Mouse (Mus musculus): ENCODE data around the gene Lrrc43.

The Lrrc43 gene

DNA sequence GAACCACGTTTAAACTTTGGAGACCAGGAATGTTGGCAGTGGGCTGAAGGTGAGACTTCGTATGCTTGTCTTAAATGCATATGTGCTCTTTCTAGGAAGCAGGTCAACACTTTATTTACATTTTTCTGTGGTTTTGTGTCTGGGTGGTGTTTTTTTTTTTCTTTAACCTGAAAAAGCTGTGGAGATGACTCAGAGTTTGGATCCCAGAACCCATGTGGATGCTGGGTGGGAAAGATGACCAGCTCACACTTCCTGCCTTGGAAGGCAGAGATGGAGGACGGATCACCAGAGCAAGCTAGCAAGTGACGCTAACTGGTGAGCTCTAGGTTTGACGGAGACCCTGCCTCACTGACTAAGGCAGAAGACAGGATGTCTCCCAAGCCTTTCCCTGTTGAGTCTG, 25.8 kb downstream of the Lrrc43 start:
- no peak for DNase-seq (ENCODE audit: extremely low spot score, low read depth, low spot score)

DNA sequence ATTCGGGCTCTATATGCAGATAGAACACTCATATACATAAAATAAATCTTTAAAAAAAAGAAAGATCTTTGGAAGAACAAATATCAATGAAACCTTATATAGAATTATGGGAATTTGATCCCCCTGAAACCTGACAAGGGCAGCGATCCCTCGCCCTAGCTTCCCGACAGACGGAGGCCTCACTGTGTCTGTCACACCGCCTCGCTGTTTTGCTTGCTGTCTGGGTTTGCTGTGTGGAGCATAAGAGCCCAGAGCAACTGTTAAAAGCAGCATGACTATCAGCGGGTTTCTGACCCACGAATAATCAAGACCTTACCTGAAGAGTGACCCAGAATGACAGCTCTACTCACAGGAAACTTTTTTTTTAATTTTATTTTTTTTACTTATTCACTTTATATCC, 31.6 kb downstream of the Lrrc43 start:
- no peak for DNase-seq (ENCODE audit: extremely low spot score, low read depth, low spot score)

DNA sequence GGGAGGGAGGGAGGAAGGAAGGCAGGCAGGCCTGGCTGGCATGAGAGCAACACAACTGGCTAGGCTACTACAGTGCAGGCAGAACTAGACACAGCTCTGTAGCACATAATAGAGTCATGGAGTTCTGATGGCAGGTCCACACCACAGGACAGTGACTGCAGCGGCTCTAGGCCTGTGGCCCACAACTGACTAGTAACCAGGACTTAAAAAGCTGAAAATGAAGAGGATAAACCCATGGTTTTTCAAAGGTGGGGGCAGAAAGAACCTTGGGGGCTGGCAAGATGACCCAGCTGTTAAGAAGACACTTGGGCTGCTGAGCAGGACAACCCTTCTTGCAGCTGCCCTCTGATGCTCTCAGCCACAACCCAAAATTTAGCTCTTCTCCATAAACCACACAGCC, 32.5 kb downstream of the Lrrc43 start:
- DNase-seq (ENCODE audit: extremely low spot score, low read depth, low spot score) = no peak

DNA sequence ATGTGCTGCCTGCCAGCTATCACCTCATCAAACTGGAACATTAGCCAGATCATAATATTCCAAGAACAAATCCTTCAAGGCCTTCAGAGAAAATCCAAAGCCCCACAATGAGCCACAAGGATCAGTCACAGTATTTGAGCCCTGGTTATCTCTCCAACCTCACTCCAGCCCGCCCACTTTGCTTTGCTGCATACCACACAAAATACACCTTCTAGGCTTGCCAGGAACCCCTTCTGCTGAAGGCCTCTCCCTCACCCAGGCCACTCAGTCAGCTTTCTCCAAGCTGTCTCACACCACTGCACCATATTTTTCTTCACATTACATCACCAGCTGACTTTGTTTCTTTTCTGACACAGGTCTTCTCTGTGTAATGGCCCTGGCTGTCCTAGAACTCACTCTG, 33.1 kb downstream of the Lrrc43 start:
- DNase-seq (ENCODE audit: extremely low spot score, low read depth, low spot score) = no peak

DNA sequence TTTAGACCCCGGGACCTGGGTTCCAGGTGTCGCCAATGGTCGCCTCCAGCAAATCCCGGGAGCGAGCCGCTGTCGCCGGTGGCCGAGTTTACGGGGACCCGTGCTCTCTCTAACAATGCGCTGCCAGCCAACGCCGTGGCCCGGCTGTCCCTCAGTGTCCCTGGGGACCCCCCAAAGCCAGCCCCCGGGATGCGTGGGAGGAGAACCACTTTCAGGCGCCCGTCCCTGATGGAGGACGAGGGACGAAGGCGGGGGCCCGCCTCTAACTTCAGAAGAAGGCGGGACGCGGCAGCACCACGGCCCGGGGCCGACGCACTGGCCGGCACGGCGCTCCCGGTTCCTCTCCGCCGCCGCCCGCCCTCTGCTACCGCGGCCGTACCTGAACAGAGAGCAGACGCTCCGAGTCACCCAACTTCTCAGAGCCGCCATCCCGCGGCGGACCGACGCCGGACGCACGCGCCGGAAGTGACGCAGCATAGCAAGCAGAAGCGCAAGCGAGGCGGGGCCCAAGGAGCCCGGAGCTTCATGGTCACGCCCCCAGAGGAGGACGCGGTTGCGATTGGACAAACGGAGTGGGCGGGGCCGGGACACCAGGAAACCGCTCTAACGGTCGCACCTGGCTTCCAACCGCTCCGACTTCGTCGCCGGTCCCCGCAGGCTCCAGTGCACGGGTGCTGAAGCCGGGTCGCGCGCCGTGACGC, 34.7 kb downstream of the Lrrc43 start, which contains the start of gene Diablo:
Gene Diablo, minus strand, starts transcription at position 485 of the 701 bp plus-strand sequence.
- DNase-seq (ENCODE audit: extremely low spot score, low read depth, low spot score) = peak; percentile 88

DNA sequence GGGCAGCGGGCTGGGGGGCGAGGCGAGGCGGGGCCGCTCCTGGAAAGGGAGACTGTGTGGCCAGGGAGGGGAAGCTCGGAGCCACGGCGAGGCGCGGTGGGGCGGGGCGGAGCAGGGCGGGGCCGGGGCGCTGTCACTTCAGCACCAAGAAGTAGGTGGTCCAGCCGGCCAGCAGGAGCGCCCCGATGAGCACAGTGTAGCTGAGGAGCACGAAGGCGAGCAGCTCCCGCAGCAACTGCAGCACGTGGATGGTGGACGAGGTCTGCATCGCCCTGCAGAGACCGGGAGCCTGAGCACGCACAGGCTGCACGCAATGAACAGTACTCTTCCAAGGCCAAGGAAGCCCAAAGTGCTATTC, 35.3 kb downstream of the Lrrc43 start:
- DNase-seq (ENCODE audit: extremely low spot score, low read depth, low spot score) = no peak

DNA sequence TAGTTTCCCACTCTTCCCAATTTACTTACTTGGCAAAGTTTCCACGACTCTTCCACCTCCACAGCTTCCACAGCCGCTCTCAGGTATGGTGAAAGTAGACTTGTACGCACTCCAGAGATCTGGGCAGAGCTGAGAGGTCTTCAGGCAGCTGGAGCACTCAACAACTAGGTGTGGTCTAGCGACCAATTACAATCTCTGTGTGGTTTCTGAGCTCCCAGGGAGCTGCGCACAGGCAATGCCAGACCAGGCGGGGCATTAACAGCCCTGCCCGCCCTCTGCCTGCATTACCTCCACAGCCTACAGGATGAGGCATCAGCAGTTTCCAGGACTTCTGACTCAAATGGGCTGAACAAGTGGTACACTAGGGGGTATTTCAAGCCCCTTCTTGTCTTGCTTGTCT, 36.2 kb downstream of the Lrrc43 start, which contains the start of gene Gm49027:
Gene Gm49027, minus strand, starts transcription at position 208 of the 400 bp plus-strand sequence.
- DNase-seq (ENCODE audit: extremely low spot score, low read depth, low spot score) = no peak

DNA sequence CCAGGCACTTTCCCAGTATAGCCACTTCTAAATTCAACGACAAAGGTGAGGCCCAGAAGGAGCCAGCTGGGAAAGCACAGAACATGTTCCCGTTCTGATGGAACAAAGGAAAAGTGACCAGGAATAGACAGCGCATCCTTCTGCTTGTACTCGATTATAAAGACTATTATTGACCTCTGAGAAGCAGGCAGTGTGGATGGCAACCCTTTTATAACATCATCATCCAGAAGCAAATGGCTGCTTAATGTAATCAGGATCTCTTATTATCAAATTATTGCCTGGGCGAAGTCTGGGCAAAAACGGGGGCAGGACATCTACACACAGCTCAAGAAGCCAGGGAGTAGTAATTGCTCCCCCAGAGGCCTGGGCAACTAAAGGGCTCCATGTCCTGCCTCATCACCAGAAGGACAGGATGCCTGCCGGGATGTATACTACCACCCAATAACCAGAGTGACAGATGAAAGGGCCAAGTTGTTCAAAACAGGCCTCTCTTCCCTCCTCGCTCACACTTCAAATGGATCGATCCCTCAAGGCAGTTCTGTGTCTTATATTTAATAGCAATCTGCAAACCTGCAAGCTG, 36.9 kb downstream of the Lrrc43 start:
- no peak for DNase-seq (ENCODE audit: extremely low spot score, low read depth, low spot score)

DNA sequence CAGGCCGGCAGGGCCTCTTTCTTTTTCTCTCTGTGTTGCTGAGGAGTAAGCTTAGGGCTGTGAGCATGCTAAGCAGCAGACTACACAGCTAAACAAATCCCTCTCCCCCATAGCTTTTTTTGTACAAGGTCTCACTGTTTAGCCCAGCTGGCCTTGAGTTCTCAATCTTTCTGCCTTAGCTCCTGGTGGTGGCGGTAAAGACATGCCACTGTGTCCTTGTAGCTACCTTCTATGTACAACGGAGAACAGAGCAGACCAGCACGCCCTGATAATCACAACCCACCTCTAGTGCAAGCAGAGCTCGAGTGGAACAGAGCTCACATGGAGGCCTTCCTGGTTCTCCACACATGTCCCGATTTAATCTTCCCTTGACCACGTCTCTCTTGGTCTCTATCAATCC, 39.5 kb downstream of the Lrrc43 start:
- DNase-seq (ENCODE audit: extremely low spot score, low read depth, low spot score) = no peak

DNA sequence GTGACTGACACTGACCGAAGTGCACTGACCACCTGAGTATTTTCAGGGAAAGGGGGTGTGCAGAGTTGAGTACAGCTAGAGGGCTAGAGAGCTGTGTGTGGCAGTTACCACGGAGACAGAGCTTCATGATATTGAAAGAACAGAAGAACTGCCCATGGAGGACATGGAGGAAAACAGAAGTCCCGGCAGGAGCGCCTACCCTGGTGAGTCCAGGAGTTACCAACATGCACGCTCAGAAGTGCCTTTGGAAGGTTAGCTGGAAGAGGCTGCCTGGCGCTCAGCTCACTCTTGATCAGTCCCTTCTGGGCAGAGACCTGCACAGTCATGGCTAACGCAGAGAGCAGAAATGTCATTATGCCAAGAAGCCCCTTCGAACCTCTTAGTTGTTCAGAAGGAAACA, 41.0 kb downstream of the Lrrc43 start:
- no peak for DNase-seq (ENCODE audit: extremely low spot score, low read depth, low spot score)

DNA sequence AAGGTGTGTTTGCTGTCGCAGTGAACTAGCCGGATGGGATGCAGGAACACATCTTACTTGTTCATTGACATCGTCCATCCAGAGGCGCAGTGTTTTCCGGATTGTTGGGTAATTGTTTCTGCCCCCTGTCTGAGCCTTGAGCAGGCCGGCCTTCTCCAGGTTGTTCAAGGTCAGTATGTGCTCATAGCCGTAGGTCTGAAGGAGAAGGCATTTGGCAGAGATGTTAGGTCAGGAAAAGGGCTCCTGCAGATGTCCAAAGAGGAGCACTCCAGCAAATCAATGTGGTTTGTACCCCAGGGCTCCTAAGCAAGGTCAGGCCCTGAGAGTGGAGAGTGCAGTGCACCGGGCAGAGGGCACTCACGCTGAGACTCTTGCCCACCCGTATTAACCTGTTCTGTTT, 44.7 kb downstream of the Lrrc43 start:
- no peak for DNase-seq (ENCODE audit: extremely low spot score, low read depth, low spot score)

DNA sequence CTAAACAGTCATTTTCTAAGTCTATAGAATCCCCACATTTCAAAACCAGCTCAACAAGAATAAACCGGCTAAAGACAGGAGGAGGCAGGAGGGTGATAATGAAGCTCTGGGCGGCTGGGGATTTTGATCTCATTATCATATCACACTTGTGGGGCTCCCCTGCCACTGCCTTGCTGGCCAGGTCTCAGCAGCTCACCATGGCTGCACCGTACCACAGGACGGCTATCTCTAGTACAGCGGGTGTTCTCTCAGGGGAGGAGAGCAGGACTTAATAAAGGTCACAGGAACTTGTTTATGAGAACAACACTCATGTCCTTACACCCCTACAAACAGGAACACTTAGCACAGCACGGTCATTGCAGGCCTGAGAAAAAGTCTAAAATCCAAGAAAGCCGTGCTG, 66.6 kb downstream of the Lrrc43 start:
- no peak for DNase-seq (ENCODE audit: extremely low spot score, low read depth, low spot score)

DNA sequence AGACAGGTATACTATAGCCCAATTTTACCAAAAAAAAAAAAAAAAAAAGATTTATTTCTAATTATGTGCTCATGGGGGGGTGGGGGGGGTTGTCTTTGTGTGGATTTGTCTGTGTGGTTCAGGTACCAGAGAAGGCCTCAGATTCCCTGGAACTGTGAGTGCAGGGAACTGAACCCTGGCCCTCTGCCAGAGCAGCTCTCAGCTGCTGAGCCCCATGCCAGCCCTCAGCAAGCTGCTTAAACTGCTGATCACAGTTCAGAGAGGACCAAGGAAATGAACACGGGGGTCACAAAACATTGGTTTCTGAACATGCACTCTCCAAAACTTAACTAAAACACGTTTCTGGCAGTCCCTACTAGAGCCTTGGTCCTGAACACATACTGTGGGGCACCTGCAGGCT, 67.3 kb downstream of the Lrrc43 start:
- no peak for DNase-seq (ENCODE audit: extremely low spot score, low read depth, low spot score)

Data from hindlimb bud, embryonic 11.5 days (tissue).